Mouse (Mus musculus): ENCODE measurements around the gene Rwdd2b.

DNA sequence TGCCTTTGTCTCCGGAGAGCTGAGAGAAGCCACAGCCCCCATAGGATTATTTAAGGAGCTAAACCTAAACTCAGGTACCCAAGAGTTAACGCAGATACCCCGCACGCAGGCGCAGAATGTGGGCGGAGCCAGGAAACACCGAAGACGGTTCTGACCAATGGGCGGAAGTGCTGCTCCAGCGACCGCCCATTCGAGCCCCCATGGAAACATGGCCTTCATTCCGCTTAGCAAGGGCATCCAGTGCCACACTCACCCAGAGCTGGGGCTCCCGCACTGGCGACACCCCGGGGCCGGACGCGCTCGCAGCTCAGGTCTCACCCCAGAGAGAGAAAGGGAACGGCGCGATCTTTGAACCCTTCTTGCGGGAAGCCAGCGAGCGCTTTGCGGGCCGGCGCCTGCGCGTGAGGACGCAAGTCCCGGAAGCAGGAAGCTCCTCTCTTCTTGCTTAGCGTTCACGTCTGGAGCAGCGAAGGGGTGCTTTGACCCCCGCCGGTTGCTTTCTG, at the start of gene Rwdd2b:
- TF ChIP-seq GABPA (IDR thresholded peaks at IDR 0.05; ENCODE audit: insufficient replicate concordance, low read depth, low read length) (no peak), ETS1 (conservative IDR thresholded peaks at IDR 0.05; ENCODE audit: low read depth, low read length) (no peak), POLR2A (IDR thresholded peaks at IDR 0.05; ENCODE audit: low read depth, low read length) (peak; percentile 92), MXI1 (IDR thresholded peaks at IDR 0.05; ENCODE audit: low read depth, low read length) (peak; percentile 49; the same call in 1 of the 2 replicates), TBP (conservative IDR thresholded peaks at IDR 0.05; ENCODE audit: low read depth, low read length) (peak; percentile 84), EP300 (IDR thresholded peaks at IDR 0.05; ENCODE audit: low read length) (no peak), MAX (IDR thresholded peaks at IDR 0.05; ENCODE audit: low read length) (no peak; the same call in 1 of the 2 replicates), MEF2A (IDR thresholded peaks at IDR 0.05; ENCODE audit: borderline replicate concordance, low read depth, low read length) (peak; percentile 20; the same call in 1 of the 2 replicates), NRF1 (IDR thresholded peaks at IDR 0.05; ENCODE audit: low read depth, low read length) (peak; percentile 88), USF2 (conservative IDR thresholded peaks at IDR 0.05; ENCODE audit: low read depth, low read length) (no peak), MAFK (IDR thresholded peaks at IDR 0.05; ENCODE audit: insufficient replicate concordance, low read length) (no peak), CTCF (conservative IDR thresholded peaks at IDR 0.05 in 1 of 2, IDR thresholded peaks at IDR 0.05 in 1 of 2; ENCODE audit: low read depth in 2 of 2, low read length in 2 of 2) (no peak), ZC3H11A (IDR thresholded peaks at IDR 0.05; ENCODE audit: low read depth, low read length) (no peak)

All from CH12.LX (cell line).